Mouse (Mus musculus): ENCODE measurements around the gene Hs2st1.
A peak's percentile ranks its signal among the peaks of the same experiment; 100 is the strongest.
"Not testable (repeated sequence)": the region's sequence is repeated elsewhere in the genome, so short reads cannot be mapped to it uniquely, and the experiment has no call there.

Gene Hs2st1

GRCm38 (mm10) chr3:144570047-144570815 is at the start of gene Hs2st1, which contains the start of gene Selenof:
Gene Hs2st1 (minus strand): TSS chr3:144570181.
Gene Selenof (plus strand): TSS chr3:144570304.
- DNase-seq (ENCODE audit: low spot score): peak; percentile 88

GRCm38 (mm10) chr3:144617633-144618180 is 47.7 kb upstream of the Hs2st1 start:
- DNase-seq (ENCODE audit: low spot score): no peak

GRCm38 (mm10) chr3:144616654-144617425 is 46.9 kb upstream of the Hs2st1 start:
- peak; percentile 52 for DNase-seq (ENCODE audit: low spot score)

GRCm38 (mm10) chr3:144615459-144615858 is 45.5 kb upstream of the Hs2st1 start:
- DNase-seq (ENCODE audit: low spot score): no peak

- DNase-seq (ENCODE audit: low spot score): no peak
Measured at GRCm38 (mm10) chr3:144614698-144615097, 44.7 kb upstream of the Hs2st1 start.

GRCm38 (mm10) chr3:144614277-144614676 is 44.3 kb upstream of the Hs2st1 start:
- no peak for DNase-seq (ENCODE audit: low spot score)

GRCm38 (mm10) chr3:144612382-144612781 is 42.4 kb upstream of the Hs2st1 start:
- DNase-seq (ENCODE audit: low spot score): no peak

GRCm38 (mm10) chr3:144611626-144612271 is 41.8 kb upstream of the Hs2st1 start:
- no peak for DNase-seq (ENCODE audit: low spot score)

- no peak for DNase-seq (ENCODE audit: low spot score)
Measured at GRCm38 (mm10) chr3:144610759-144611158, 40.8 kb upstream of the Hs2st1 start.

- no peak for DNase-seq (ENCODE audit: low spot score)
Measured at GRCm38 (mm10) chr3:144608090-144608489, 38.1 kb upstream of the Hs2st1 start.

- no peak for DNase-seq (ENCODE audit: low spot score)
Measured at GRCm38 (mm10) chr3:144606449-144606848, 36.5 kb upstream of the Hs2st1 start.

- DNase-seq (ENCODE audit: low spot score): not testable (repeated sequence)
Measured at GRCm38 (mm10) chr3:144605811-144606210, 35.8 kb upstream of the Hs2st1 start.

- DNase-seq (ENCODE audit: low spot score): no peak
Measured at GRCm38 (mm10) chr3:144604205-144604604, 34.2 kb upstream of the Hs2st1 start.

GRCm38 (mm10) chr3:144603558-144603957 is 33.6 kb upstream of the Hs2st1 start:
- DNase-seq (ENCODE audit: low spot score): no peak

- no peak for DNase-seq (ENCODE audit: low spot score)
Measured at GRCm38 (mm10) chr3:144602819-144603218, 32.8 kb upstream of the Hs2st1 start.

GRCm38 (mm10) chr3:144602413-144602812 is 32.4 kb upstream of the Hs2st1 start:
- no peak for DNase-seq (ENCODE audit: low spot score)

GRCm38 (mm10) chr3:144597790-144598467 is 27.9 kb upstream of the Hs2st1 start:
- no peak for DNase-seq (ENCODE audit: low spot score)

- no peak for DNase-seq (ENCODE audit: low spot score)
Measured at GRCm38 (mm10) chr3:144597121-144597520, 27.1 kb upstream of the Hs2st1 start.

- DNase-seq (ENCODE audit: low spot score): no peak
Measured at GRCm38 (mm10) chr3:144592992-144593785, 23.2 kb upstream of the Hs2st1 start.

GRCm38 (mm10) chr3:144589189-144589890 is 19.4 kb upstream of the Hs2st1 start:
- DNase-seq (ENCODE audit: low spot score): no peak

All from ovary, postnatal 10 days (tissue).